Mouse (Mus musculus): ENCODE results near the gene Pacs1. TPM values are rescaled to one million over a fixed set of nuclear protein-coding genes. Genes with fewer than 3 reads are reported as not detected.
A peak's percentile ranks its signal among the peaks of the same experiment; 100 is the strongest.
"Not testable (repeated sequence)": the region's sequence is repeated elsewhere in the genome, so short reads cannot be mapped to it uniquely, and the experiment has no call there.

Pacs1 gene
- polyA plus RNA-seq, 3 experiments from 2014 or later, result 11.8 to 19.8 (median 19.2) TPM

- no peak for ATAC-seq
Observed at GRCm38 (mm10) chr19:5150358-5150757, 122.6 kb downstream of the Pacs1 start.

- ATAC-seq, result not testable (repeated sequence)
Observed at GRCm38 (mm10) chr19:5149041-5149440, 123.9 kb downstream of the Pacs1 start.

GRCm38 (mm10) chr19:5139640-5140039 is 133.3 kb downstream of the Pacs1 start:
- ATAC-seq, result no peak

GRCm38 (mm10) chr19:5131237-5131636 is 141.7 kb downstream of the Pacs1 start:
- no peak for ATAC-seq

GRCm38 (mm10) chr19:5129770-5130169 is 143.1 kb downstream of the Pacs1 start:
- no peak for ATAC-seq

- ATAC-seq, result no peak
Observed at GRCm38 (mm10) chr19:5124055-5124614, 148.8 kb downstream of the Pacs1 start.

- ATAC-seq, result no peak
Observed at GRCm38 (mm10) chr19:5123241-5123640, 149.7 kb downstream of the Pacs1 start.

- ATAC-seq, result no peak
Observed at GRCm38 (mm10) chr19:5122492-5122891, 150.4 kb downstream of the Pacs1 start.

GRCm38 (mm10) chr19:5118384-5118698 is 154.6 kb downstream of the Pacs1 start, which contains the start of gene Klc2:
Gene Klc2, minus strand, starts transcription at chr19:5118560.
- peak; percentile 13 for ATAC-seq

- peak; percentile 86 for ATAC-seq
Observed at GRCm38 (mm10) chr19:5117494-5118383, 155.2 kb downstream of the Pacs1 start.

GRCm38 (mm10) chr19:5113783-5114182 is 159.1 kb downstream of the Pacs1 start:
- ATAC-seq, result no peak

- ATAC-seq, result no peak
Observed at GRCm38 (mm10) chr19:5109659-5110453, 163.1 kb downstream of the Pacs1 start.

GRCm38 (mm10) chr19:5108702-5109101 is 164.2 kb downstream of the Pacs1 start:
- ATAC-seq, result no peak

- no peak for ATAC-seq
Observed at GRCm38 (mm10) chr19:5108271-5108575, 164.7 kb downstream of the Pacs1 start.

GRCm38 (mm10) chr19:5107556-5108270 is 165.2 kb downstream of the Pacs1 start:
- ATAC-seq, result no peak

- ATAC-seq, result peak; percentile 98
Observed at GRCm38 (mm10) chr19:5106731-5107191, 166.2 kb downstream of the Pacs1 start, which contains the start of gene Rab1b. Gene Rab1b, minus strand, starts transcription at chr19:5107072.

- ATAC-seq, result no peak
Observed at GRCm38 (mm10) chr19:5106074-5106473, 166.8 kb downstream of the Pacs1 start.

- ATAC-seq, result no peak
Observed at GRCm38 (mm10) chr19:5098363-5099143, 174.4 kb downstream of the Pacs1 start, which contains the start of gene Cnih2. Gene Cnih2, minus strand, starts transcription at chr19:5098521.

- no peak for ATAC-seq
Observed at GRCm38 (mm10) chr19:5097521-5098362, 175.2 kb downstream of the Pacs1 start.

GRCm38 (mm10) chr19:5095887-5096474 is 176.9 kb downstream of the Pacs1 start:
- no peak for ATAC-seq

Measured in inflammation-experienced regulatory T-cells, adult 6 months (primary cell).